Mouse (Mus musculus) heart, postnatal 0 days (tissue): ENCODE results near the gene 1700003E16Rik. TPM values are rescaled to one million over a fixed set of nuclear protein-coding genes. Genes with fewer than 3 reads are reported as not detected.

Experiments used
- ATAC-seq: fragments of 200-750 bp; cut with Nextera tagmentation; 2 replicates; pipeline ENCODE4 v1.8.0; 2017; ENCODE audit warnings: low read depth, moderate number of reproducible peaks, moderate library complexity; ENCODE audit not compliant: insufficient read depth
- DNase-seq: peaks from one replicate; pipeline ENCODE4 v3.0.0-alpha.2; 2016; ENCODE audit warnings: low spot score
- H3K27ac ChIP-seq: fragments of 300-500 bp; sonication (generic); 2 replicates; pipeline ENCODE4 v1.5.1; 2014; ENCODE audit warnings: low read depth, mild to moderate bottlenecking
- H3K27me3 ChIP-seq: fragments of 300-500 bp; sonication (generic); 2 replicates; pipeline ENCODE4 v1.6.1; 2014; ENCODE audit warnings: low read length, mixed read lengths; ENCODE audit not compliant: control insufficient read depth, insufficient read depth
- H3K36me3 ChIP-seq: fragments of 300-500 bp; sonication (generic); replicated peaks from 2 replicates; pipeline ENCODE4 v1.6.1; 2014; ENCODE audit warnings: low read length, mixed read lengths; ENCODE audit not compliant: control insufficient read depth, insufficient read depth
- H3K4me1 ChIP-seq: fragments of 300-500 bp; sonication (generic); 2 replicates; pipeline ENCODE4 v1.6.1; 2014; ENCODE audit warnings: antibody characterized with exemption; ENCODE audit not compliant: control insufficient read depth, insufficient read depth
- H3K4me2 ChIP-seq: fragments of 300-500 bp; sonication (generic); 2 replicates; pipeline ENCODE4 v1.6.1; 2014; ENCODE audit warnings: low read depth, mild to moderate bottlenecking, low read length, moderate library complexity
- H3K4me3 ChIP-seq: fragments of 300-500 bp; sonication (generic); 2 replicates; pipeline ENCODE4 v1.5.1; 2014; ENCODE audit warnings: low read depth, low read length
- H3K9ac ChIP-seq: fragments of 300-500 bp; sonication (generic); replicated peaks from 2 replicates; pipeline ENCODE4 v1.6.1; 2014; ENCODE audit warnings: low read depth, low read length, mixed read lengths
- H3K9me3 ChIP-seq: fragments of 300-500 bp; sonication (generic); replicated peaks from 2 replicates; pipeline ENCODE4 v1.6.1; 2016; ENCODE audit warnings: low read length; ENCODE audit not compliant: control insufficient read depth
- CTCF ChIP-seq: IDR thresholded peaks from 2 replicates; pipeline ENCODE4 v1.5.1; 2016; ENCODE audit warnings: antibody characterized with exemption, control low read depth, low read depth
- EP300 ChIP-seq: IDR thresholded peaks from 2 replicates; pipeline ENCODE4 v1.6.1; 2016; ENCODE audit warnings: antibody characterized with exemption, low read depth
- WGBS: fragments of 180-500 bp; shearing (Covaris S2); extraction: QIAGEN DNeasy Blood & Tissue Kit; methylation state at CpG from one replicate; pipeline ENCODE4 v1.1.7; 2014; 5-methylcytosine and 5-hydroxymethylcytosine counted together
- polyA plus RNA-seq: library from polyadenylated mRNA; unstranded; fragments of >200 nt; fragmentation: Nextera tagmentation; extraction: Ambion mirVana; gene quantifications from 2 replicates; pipeline ENCODE4 v1.2.1, GENCODE M21; 2015
- total RNA-seq: library from RNA; depleted of rRNA; stranded (reverse); fragments of >200 nt; gene quantifications from 2 replicates; pipeline ENCODE4 v1.2.3, GENCODE M21; 2014; ENCODE audit warnings: low replicate concordance

The 1700003E16Rik gene
- total and polyA plus RNA-seq, 2 experiments from 2014 or later = 0.20 to 2.0 TPM

GRCm38 (mm10) chr6:83118369-83118768 is 37.8 kb upstream of the 1700003E16Rik start:
- no peaks in the 10 kb centered on the region for H3K27me3 ChIP-seq
- ATAC-seq = no peak
- H3K4me3 ChIP-seq = no peak overlapping the region
- H3K27ac ChIP-seq = no peak overlapping the region
- H3K9ac ChIP-seq = no peak overlapping the region
- no peak for TF ChIP-seq CTCF
- no peak for TF ChIP-seq EP300
- peaks cover 15% of the 10 kb centered on the region for H3K36me3 ChIP-seq
- H3K9me3 ChIP-seq = no peaks in the 10 kb centered on the region
- WGBS = 79% methylated on average over 11 of the region's 11 CpGs
- peaks cover 18% of the 10 kb centered on the region; the same call in 1 of the 2 replicates for H3K4me1 ChIP-seq
- DNase-seq = no peak
- H3K4me2 ChIP-seq = no peak overlapping the region

DNA sequence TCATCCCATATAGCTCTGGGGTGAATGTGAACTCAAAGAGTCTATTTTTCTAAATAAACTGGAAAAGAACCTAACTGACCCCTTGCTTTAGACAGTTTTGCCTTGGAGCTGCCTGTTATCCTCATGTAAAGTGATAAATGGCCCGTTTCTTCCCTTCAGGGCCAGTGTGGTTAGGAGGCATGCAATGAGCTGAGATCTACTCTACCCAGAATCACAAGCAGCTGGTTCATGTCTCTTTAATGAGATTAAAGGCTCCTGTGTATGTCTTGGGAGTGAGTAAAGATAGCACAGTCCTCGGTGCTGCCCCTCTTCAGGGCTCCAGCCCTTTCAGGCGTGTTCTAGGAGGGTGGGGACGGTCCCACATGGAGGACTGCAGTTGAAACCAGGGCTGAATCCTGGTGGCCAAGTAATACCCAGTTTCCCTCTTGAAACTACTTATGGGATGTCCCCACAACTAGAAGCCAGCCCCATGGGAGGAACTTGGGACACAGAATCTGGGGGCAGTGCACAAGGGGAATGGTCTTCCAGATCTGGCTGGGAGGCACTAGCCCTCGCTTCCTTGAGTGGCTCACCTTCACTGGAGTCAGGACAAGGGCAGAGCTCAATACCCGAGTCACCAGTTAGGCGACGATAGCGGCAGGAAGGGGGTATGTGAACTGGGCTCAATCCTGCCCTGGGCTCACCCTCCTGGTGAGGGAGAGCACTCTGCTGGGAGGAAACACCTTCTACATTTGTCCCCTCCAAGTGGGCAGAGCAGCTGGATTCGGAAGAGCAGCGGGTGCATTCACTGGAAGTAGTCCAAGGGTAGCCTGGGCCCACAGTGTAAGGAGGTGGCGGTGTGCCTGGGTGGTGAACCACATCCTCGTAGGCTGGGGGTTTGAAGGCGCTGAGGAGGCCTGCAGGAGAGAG is 37.1 kb upstream of the 1700003E16Rik start:
- Histone ChIP-seq H3K4me1 (peaks cover 21% of the 10 kb centered on the region), H3K36me3 (peaks cover 15% of the 10 kb centered on the region), H3K4me3 (no peak overlapping the region), H3K9me3 (no peaks in the 10 kb centered on the region), H3K9ac (no peak overlapping the region), H3K4me2 (no peak overlapping the region), H3K27me3 (no peaks in the 10 kb centered on the region), H3K27ac (no peak overlapping the region)
- 73% methylated on average over 14 of the region's 14 CpGs for WGBS
- DNase-seq (no peak), ATAC-seq (no peak)
- TF ChIP-seq CTCF (no peak), EP300 (no peak)

- Histone ChIP-seq H3K4me1 (peaks cover 27% of the 10 kb centered on the region), H3K27me3 (no peaks in the 10 kb centered on the region), H3K9ac (no peak overlapping the region), H3K4me3 (no peak overlapping the region), H3K9me3 (no peaks in the 10 kb centered on the region), H3K36me3 (peaks cover 15% of the 10 kb centered on the region), H3K4me2 (no peak overlapping the region), H3K27ac (no peak overlapping the region)
- 60% methylated on average over 7 of the region's 7 CpGs for WGBS
- ATAC-seq (no peak), DNase-seq (no peak)
- TF ChIP-seq EP300 = no peak
- no peak for TF ChIP-seq CTCF
These were observed 36.5 kb upstream of the 1700003E16Rik start for GRCm38 (mm10) chr6:83119734-83120051.

GRCm38 (mm10) chr6:83120930-83121862 is 35.0 kb upstream of the 1700003E16Rik start, which contains the start of gene Wbp1:
Gene Wbp1 (minus strand): TSS chr6:83121559.
- under 1% methylated on average over 38 of the region's 38 CpGs for whole genome bisulfite sequencing
- Histone ChIP-seq H3K4me1 (peaks cover 22% of the 10 kb centered on the region), H3K9me3 (no peaks in the 10 kb centered on the region), H3K36me3 (peaks cover 15% of the 10 kb centered on the region), H3K27me3 (no peaks in the 10 kb centered on the region), H3K27ac (peak within 1 kb of the TSS; percentile 85), H3K4me2 (peak within 1 kb of the TSS; percentile 96), H3K9ac (peak within 1 kb of the TSS; percentile 72), H3K4me3 (peak within 1 kb of the TSS; percentile 60)
- ATAC-seq (peak; percentile 95), DNase-seq (peak; percentile 99)
- TF ChIP-seq EP300 (peak; percentile 85; the same call in 1 of the 2 replicates), CTCF (no peak)

DNA sequence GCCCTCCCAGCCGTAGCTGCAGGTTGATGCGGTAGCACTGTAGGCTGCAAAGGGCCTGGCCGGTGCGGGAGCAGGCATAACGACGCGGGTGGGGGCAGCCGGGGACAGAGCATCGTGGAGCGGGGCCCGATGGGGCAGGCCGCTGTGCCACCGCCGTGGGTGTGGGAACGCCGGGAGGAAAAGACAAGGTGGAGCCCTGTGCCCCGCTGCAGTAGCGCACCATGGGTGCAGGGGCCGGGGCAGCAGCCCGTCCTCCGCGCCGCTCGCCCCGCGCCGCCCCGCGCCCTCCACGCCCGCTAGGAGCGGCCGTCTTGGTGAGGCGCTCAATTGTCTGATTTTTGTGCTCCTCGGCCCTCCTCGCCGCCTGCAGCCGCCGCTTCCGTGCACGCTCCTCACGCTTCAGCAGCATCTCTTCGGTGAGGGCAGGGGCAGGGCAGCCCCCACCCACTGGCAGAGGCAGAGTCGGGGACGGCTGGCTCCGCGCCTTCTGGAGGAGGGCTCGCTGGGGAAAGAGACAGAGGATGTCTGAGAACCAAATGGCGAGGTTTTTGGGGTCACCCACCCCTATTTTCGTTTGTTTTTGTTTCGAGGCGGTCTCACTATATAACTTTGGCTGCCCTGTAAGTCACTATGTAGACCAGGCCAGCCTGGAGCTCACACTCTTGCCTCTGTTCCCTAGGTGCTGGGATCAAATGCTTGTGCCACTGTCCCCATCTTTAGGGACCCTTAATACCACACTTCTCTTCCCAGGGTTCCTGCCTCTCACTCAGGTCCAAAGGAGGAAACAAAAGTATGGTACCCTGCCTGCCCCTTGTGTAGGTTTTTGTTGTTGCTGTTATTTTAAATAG is 34.1 kb upstream of the 1700003E16Rik start:
- no peaks in the 10 kb centered on the region for H3K27me3 ChIP-seq
- TF ChIP-seq CTCF (no peak), EP300 (no peak)
- H3K4me2 ChIP-seq = peak overlapping the region; percentile 96
- peak overlapping the region; percentile 72 for H3K9ac ChIP-seq
- H3K4me1 ChIP-seq = peaks cover 20% of the 10 kb centered on the region
- peaks cover 12% of the 10 kb centered on the region for H3K36me3 ChIP-seq
- ATAC-seq = peak; percentile 27
- DNase-seq = no peak
- peak overlapping the region; percentile 85 for H3K27ac ChIP-seq
- peak overlapping the region; percentile 60 for H3K4me3 ChIP-seq
- no peaks in the 10 kb centered on the region for H3K9me3 ChIP-seq
- WGBS = 2% methylated on average over 38 of the region's 52 CpGs
